Mouse (Mus musculus) limb, embryonic 14.5 days (tissue): ENCODE results near the gene Akap12. TPM values are rescaled to one million over a fixed set of nuclear protein-coding genes. Genes with fewer than 3 reads are reported as not detected.

Source experiments
- ATAC-seq: fragments of 200-750 bp; cut with Nextera tagmentation; 2 replicates; pipeline ENCODE4 v1.8.0; 2017; ENCODE audit warnings: low read depth, moderate number of reproducible peaks, moderate TSS enrichment; ENCODE audit not compliant: low FRiP score
- DNase-seq: peaks from one replicate; pipeline ENCODE4 v3.0.0-alpha.2; 2015; ENCODE audit warnings: low spot score
- H3K27ac ChIP-seq: fragments of 300-500 bp; sonication (generic); replicated peaks from 2 replicates; pipeline ENCODE4 v1.5.1; 2014; ENCODE audit warnings: low read depth, mild to moderate bottlenecking, low read length, moderate library complexity, mixed read lengths
- H3K27me3 ChIP-seq: fragments of 300-500 bp; sonication (generic); 2 replicates; pipeline ENCODE4 v1.6.1; 2014; ENCODE audit warnings: low read length, mixed read lengths; ENCODE audit not compliant: control insufficient read depth, insufficient read depth
- H3K36me3 ChIP-seq: fragments of 300-500 bp; sonication (generic); 2 replicates; pipeline ENCODE4 v1.6.1; 2014; ENCODE audit warnings: mild to moderate bottlenecking, low read length, moderate library complexity, mixed read lengths; ENCODE audit not compliant: control insufficient read depth, insufficient read depth
- H3K4me1 ChIP-seq: fragments of 300-500 bp; sonication (generic); 2 replicates; pipeline ENCODE4 v1.6.1; 2014; ENCODE audit warnings: antibody characterized with exemption, low read length, mixed read lengths; ENCODE audit not compliant: control insufficient read depth, insufficient read depth
- H3K4me2 ChIP-seq: fragments of 300-500 bp; sonication (generic); replicated peaks from 2 replicates; pipeline ENCODE4 v1.6.1; 2014; ENCODE audit warnings: low read depth, mild to moderate bottlenecking, low read length, moderate library complexity; ENCODE audit not compliant: severe bottlenecking
- H3K4me3 ChIP-seq: fragments of 300-500 bp; sonication (generic); replicated peaks from 2 replicates; pipeline ENCODE4 v1.5.1; 2014; ENCODE audit warnings: low read length
- H3K9ac ChIP-seq: fragments of 300-500 bp; sonication (generic); 2 replicates; pipeline ENCODE4 v1.6.1; 2014; ENCODE audit warnings: mild to moderate bottlenecking, low read depth, low read length, moderate library complexity; ENCODE audit not compliant: severe bottlenecking
- H3K9me3 ChIP-seq: fragments of 300-500 bp; sonication (generic); 2 replicates; pipeline ENCODE4 v1.6.1; 2016; ENCODE audit warnings: low read length; ENCODE audit not compliant: control insufficient read depth
- POLR2A ChIP-seq: fragments of 200-500 bp; IDR thresholded peaks from 2 replicates; pipeline ENCODE4 v1.8.0; 2012; ENCODE audit warnings: inconsistent platforms, mild to moderate bottlenecking, moderate library complexity, borderline replicate concordance; ENCODE audit not compliant: insufficient read depth, insufficient read length; ENCODE audit errors: extremely low read depth
- WGBS: fragments of 180-500 bp; shearing (Covaris S2); extraction: QIAGEN DNeasy Blood & Tissue Kit; methylation state at CpG from one replicate; pipeline ENCODE4 v1.1.7; 2014; 5-methylcytosine and 5-hydroxymethylcytosine counted together
- polyA plus RNA-seq, 2 experiments: library from polyadenylated mRNA; depleted of rRNA in 1 of 2; stranded (reverse) in 1 of 2; unstranded in 1 of 2; fragments of >200 nt; fragmentation: Nextera tagmentation in 1 of 2; extraction: Ambion mirVana in 1 of 2; gene quantifications; 2 replicates each; pipeline versions ENCODE4 v1.2.1 to v1.2.3; 2012 to 2014

Gene Akap12
- polyA plus RNA-seq, 2 experiments, result 41.0 to 42.2 TPM

DNA sequence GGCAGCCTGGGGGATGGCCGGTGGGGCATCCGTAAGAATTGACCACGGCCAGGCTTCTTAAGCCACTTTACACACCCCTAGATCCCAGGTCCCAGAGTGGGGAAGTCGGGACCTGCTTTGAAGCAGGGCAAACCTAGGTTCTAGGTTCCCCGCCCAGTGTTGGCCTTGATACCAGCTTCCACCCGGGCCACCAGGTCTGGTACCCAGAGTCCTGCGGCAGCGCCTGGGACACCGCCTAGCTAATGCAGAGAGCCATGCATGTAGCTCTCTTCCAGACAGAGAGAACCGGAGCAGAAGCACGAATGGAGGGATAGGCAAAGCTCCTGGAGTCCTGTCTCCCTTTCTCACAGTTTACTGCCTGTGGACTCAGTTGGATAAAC is 741 bp downstream of the Akap12 start:
- ATAC-seq, result no peak

GRCm38 (mm10) chr10:4267481-4267880 is 1.3 kb downstream of the Akap12 start:
- 78% methylated on average over 7 of the region's 7 CpGs for WGBS
- Histone ChIP-seq H3K4me1 (peaks cover 8% of the 10 kb centered on the region), H3K27me3 (no peaks in the 10 kb centered on the region), H3K9ac (no peak overlapping the region), H3K4me3 (peak overlapping the region; percentile 67), H3K27ac (no peak overlapping the region), H3K9me3 (no peaks in the 10 kb centered on the region), H3K4me2 (peak overlapping the region; percentile 86), H3K36me3 (no peaks in the 10 kb centered on the region)
- ATAC-seq, result no peak
- no peak for DNase-seq
- TF ChIP-seq POLR2A, result no peak

More for the DNA sequence above, 741 bp downstream of the Akap12 start:
- Histone ChIP-seq H3K4me2 (peak overlapping the region; percentile 86), H3K9ac (peak overlapping the region; percentile 70), H3K27ac (no peak overlapping the region), H3K9me3 (no peaks in the 10 kb centered on the region), H3K4me1 (peaks cover 8% of the 10 kb centered on the region), H3K4me3 (peak overlapping the region; percentile 67), H3K36me3 (no peaks in the 10 kb centered on the region), H3K27me3 (no peaks in the 10 kb centered on the region)
- WGBS, result 3% methylated on average over 11 of the region's 11 CpGs
- DNase-seq, result peak; percentile 5
- no peak for TF ChIP-seq POLR2A

DNA sequence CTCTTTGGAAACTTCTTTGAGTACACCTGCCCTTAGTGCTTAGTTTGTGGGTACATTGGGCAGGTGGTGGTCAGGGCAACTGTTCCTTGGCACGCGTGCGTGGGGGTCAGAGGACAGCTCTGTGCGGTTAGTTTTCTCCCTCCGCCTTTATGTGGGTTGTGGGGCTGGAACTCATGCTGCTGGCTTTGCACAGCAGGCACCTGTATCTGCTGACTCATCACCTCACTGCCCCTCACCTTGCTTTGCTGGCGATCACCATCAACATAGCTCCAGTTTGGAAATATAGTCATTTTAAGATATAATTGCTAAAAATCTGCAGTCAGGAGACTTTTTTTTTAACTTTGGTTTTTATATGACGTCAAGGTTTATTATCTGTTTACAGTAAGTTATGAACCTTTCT is 2.0 kb downstream of the Akap12 start:
- Histone ChIP-seq H3K4me3 (no peak overlapping the region), H3K4me2 (no peak overlapping the region), H3K27ac (no peak overlapping the region), H3K4me1 (peaks cover 8% of the 10 kb centered on the region), H3K9ac (no peak overlapping the region), H3K36me3 (no peaks in the 10 kb centered on the region), H3K27me3 (no peaks in the 10 kb centered on the region), H3K9me3 (no peaks in the 10 kb centered on the region)
- ATAC-seq (no peak), DNase-seq (no peak)
- TF ChIP-seq POLR2A, result no peak
- 97% methylated on average over 7 of the region's 7 CpGs for WGBS

- H3K9me3 ChIP-seq, result no peaks in the 10 kb centered on the region
- no peak overlapping the region for H3K4me2 ChIP-seq
- no peaks in the 10 kb centered on the region for H3K27me3 ChIP-seq
- ATAC-seq, result no peak
- no peak overlapping the region for H3K4me3 ChIP-seq
- 92% methylated on average over 10 of the region's 10 CpGs for WGBS
- TF ChIP-seq POLR2A, result no peak
- H3K4me1 ChIP-seq, result 0 out of 2 replicates have a peak, but pooled peaks cover 2% of the 10 kb centered on the region
- H3K9ac ChIP-seq, result no peak overlapping the region
- no peak overlapping the region for H3K27ac ChIP-seq
- no peak for DNase-seq
- no peaks in the 10 kb centered on the region for H3K36me3 ChIP-seq
Measured at GRCm38 (mm10) chr10:4275572-4275971, 9.4 kb downstream of the Akap12 start.

- Histone ChIP-seq H3K9me3 (no peaks in the 10 kb centered on the region), H3K4me1 (0 out of 2 replicates have a peak, but pooled peaks cover 2% of the 10 kb centered on the region), H3K27me3 (no peaks in the 10 kb centered on the region), H3K9ac (no peak overlapping the region), H3K4me2 (no peak overlapping the region), H3K4me3 (no peak overlapping the region), H3K27ac (no peak overlapping the region), H3K36me3 (no peaks in the 10 kb centered on the region)
- ATAC-seq, result no peak
- no peak for TF ChIP-seq POLR2A
- 86% methylated on average over 13 of the region's 13 CpGs for WGBS
- DNase-seq, result no peak
Measured at GRCm38 (mm10) chr10:4276081-4276480, 9.9 kb downstream of the Akap12 start.

DNA sequence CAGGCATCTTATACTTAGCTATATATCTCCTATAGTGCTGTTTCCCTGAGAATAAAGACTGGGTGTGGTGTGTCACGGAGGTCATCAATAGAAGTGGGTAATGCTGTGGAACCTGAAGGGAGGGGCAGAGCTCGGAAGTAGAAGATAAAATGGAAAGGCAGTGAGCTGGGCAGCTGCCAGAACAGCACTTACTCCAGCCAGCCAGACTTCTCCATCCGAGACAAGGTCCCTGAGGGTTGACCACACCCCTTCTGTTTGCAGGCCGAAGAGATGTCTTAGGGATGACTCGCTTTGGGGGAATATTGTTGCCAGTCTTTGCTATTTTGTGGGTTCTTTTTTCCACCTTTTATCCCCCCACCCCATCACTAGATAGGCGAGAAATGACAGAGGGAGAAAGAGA is 11.9 kb downstream of the Akap12 start:
- whole genome bisulfite sequencing, result 55% methylated on average over 6 of the region's 6 CpGs
- H3K9me3 ChIP-seq, result no peaks in the 10 kb centered on the region
- H3K36me3 ChIP-seq, result no peaks in the 10 kb centered on the region
- DNase-seq, result no peak
- H3K27me3 ChIP-seq, result no peaks in the 10 kb centered on the region
- no peak for TF ChIP-seq POLR2A
- no peak for ATAC-seq
- H3K4me1 ChIP-seq, result 0 out of 2 replicates have a peak, but pooled peaks cover 2% of the 10 kb centered on the region
- H3K4me3 ChIP-seq, result no peak overlapping the region
- H3K4me2 ChIP-seq, result no peak overlapping the region
- no peak overlapping the region for H3K27ac ChIP-seq
- H3K9ac ChIP-seq, result no peak overlapping the region
